Mouse (Mus musculus) limb, embryonic 12.5 days (tissue): ENCODE results near the gene Olfr161. TPM values are rescaled to one million over a fixed set of nuclear protein-coding genes. Genes with fewer than 3 reads are reported as not detected.
"Not testable (repeated sequence)": the region's sequence is repeated elsewhere in the genome, so short reads cannot be mapped to it uniquely, and the experiment has no call there.

Experiments
- ATAC-seq: fragments of 200-750 bp; cut with Nextera tagmentation; 2 replicates; pipeline ENCODE4 v1.8.0; 2017; ENCODE audit warnings: low read depth, moderate TSS enrichment; ENCODE audit not compliant: insufficient number of reproducible peaks, insufficient read depth, low FRiP score, low TSS enrichment
- H3K27ac ChIP-seq: fragments of 300-500 bp; sonication (generic); 2 replicates; pipeline ENCODE4 v1.5.1; 2016; ENCODE audit warnings: mild to moderate bottlenecking, moderate library complexity
- H3K27me3 ChIP-seq: fragments of 300-500 bp; sonication (generic); 2 replicates; pipeline ENCODE4 v1.6.1; 2016; ENCODE audit warnings: mild to moderate bottlenecking, moderate library complexity
- H3K36me3 ChIP-seq: fragments of 300-500 bp; sonication (generic); 2 replicates; pipeline ENCODE4 v1.6.1; 2016; ENCODE audit warnings: mild to moderate bottlenecking, moderate library complexity
- H3K4me1 ChIP-seq: fragments of 300-500 bp; sonication (generic); replicated peaks from 2 replicates; pipeline ENCODE4 v1.6.1; 2016
- H3K4me2 ChIP-seq: fragments of 300-500 bp; sonication (generic); 2 replicates; pipeline ENCODE4 v1.6.1; 2016; ENCODE audit warnings: mild to moderate bottlenecking, moderate library complexity
- H3K4me3 ChIP-seq: fragments of 300-500 bp; sonication (generic); replicated peaks from 2 replicates; pipeline ENCODE4 v1.5.1; 2016; ENCODE audit warnings: mild to moderate bottlenecking
- H3K9ac ChIP-seq: fragments of 300-500 bp; sonication (generic); replicated peaks from 2 replicates; pipeline ENCODE4 v1.6.1; 2016; ENCODE audit warnings: mild to moderate bottlenecking, moderate library complexity
- H3K9me3 ChIP-seq: fragments of 300-500 bp; sonication (generic); 2 replicates; pipeline ENCODE4 v1.6.1; 2016; ENCODE audit warnings: mild to moderate bottlenecking, moderate library complexity
- WGBS: fragments of 180-500 bp; shearing (Covaris S2); methylation state at CpG from one replicate; pipeline ENCODE4 v1.1.7; 2016; 5-methylcytosine and 5-hydroxymethylcytosine counted together
- polyA plus RNA-seq: library from polyadenylated mRNA; unstranded; fragments of >200 nt; fragmentation: Nextera tagmentation; extraction: Ambion mirVana; gene quantifications from 2 replicates; pipeline ENCODE4 v1.2.1, GENCODE M21; 2016

The Olfr161 gene
- not detected in 2 replicates for polyA plus RNA-seq

DNA sequence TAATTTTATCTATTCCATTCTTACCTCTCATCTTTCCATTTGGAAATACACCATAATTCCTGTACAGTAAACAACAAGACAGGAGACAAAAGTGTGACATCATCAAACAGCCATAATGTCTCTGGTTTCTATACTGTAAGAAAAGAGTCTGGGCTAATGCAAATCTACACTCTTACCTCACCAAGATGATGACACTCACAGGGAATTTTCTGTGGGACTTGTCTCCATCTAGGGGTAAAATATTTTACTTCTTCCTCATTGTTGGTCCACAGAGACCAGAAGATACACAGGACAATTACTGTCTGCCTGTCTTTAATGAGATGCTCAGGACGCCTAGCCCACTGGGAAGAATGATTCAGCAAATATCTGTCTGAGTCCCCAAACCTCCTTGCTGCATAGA, at the start of gene Olfr161:
Gene Olfr161, plus strand, starts transcription at position 352 of the 400 bp plus-strand sequence.
- H3K4me1 ChIP-seq = no peaks in the 10 kb centered on the region
- H3K4me3 ChIP-seq = no peak within 1 kb of the TSS
- whole genome bisulfite sequencing = 83% methylated on average over 1 of the region's 1 CpGs
- no peaks in the 10 kb centered on the region for H3K36me3 ChIP-seq
- H3K9ac ChIP-seq = no peak within 1 kb of the TSS
- no peak for ATAC-seq
- no peak within 1 kb of the TSS for H3K4me2 ChIP-seq
- no peak within 1 kb of the TSS for H3K27ac ChIP-seq
- peaks cover 18% of the 10 kb centered on the region for H3K9me3 ChIP-seq
- H3K27me3 ChIP-seq = no peaks in the 10 kb centered on the region

DNA sequence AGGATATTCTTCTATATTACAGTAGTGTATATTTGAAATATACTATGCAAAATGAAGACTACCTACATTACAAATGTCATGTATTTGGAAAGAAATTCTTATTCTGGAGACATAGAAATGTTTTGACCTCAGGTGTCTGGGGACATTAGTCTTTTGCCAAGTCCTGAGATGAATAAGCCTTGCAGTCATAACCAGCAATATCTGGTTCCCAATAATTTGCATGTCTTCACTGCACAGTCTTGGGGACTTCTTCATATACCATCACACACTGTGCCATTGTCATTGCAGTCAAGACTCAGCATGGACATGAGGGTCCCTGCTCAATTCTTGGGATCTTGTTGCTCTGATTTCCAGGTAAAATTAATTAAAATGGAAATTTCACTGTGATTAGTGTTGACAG, 27.3 kb upstream of the Olfr161 start:
- peaks cover 9% of the 10 kb centered on the region; the same call in 1 of the 2 replicates for H3K9me3 ChIP-seq
- H3K4me3 ChIP-seq = no peak overlapping the region
- H3K27ac ChIP-seq = no peak overlapping the region

DNA sequence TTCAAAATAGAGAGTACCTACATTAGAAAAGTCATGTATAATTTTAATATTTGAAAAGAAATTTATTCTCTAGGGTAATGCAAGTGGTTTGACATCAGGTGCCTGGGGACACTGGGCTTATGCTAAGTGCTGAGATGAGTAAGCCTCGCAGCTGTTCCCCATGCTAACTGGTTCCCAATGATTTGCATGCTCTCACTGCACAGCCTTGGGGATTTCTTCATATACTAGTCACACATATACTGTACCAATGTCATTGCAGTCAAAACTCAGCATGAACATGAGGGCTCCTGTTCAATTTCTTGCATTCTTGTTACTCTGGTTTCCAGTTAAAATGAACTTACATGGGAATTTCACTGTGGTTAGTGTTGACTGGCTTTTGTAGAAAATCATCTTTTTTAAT, 13.2 kb upstream of the Olfr161 start:
- H3K4me2 ChIP-seq, ATAC-seq, H3K27ac ChIP-seq, H3K36me3 ChIP-seq, H3K4me1 ChIP-seq, H3K4me3 ChIP-seq, H3K27me3 ChIP-seq, H3K9ac ChIP-seq: not testable (repeated sequence)
- H3K9me3 ChIP-seq = peaks cover 10% of the 10 kb centered on the region
- 79% methylated on average over 1 of the region's 1 CpGs for WGBS

More for the DNA sequence above, 27.3 kb upstream of the Olfr161 start:
- no peak overlapping the region for H3K4me2 ChIP-seq
- no peak overlapping the region for H3K9ac ChIP-seq
- no peak for ATAC-seq
- H3K36me3 ChIP-seq = no peaks in the 10 kb centered on the region
- no peaks in the 10 kb centered on the region for H3K27me3 ChIP-seq
- no peaks in the 10 kb centered on the region for H3K4me1 ChIP-seq

GRCm38 (mm10) chr16:3578227-3578848, 12.5 kb upstream of the Olfr161 start:
- ATAC-seq, H3K4me1 ChIP-seq, H3K9ac ChIP-seq: not testable (repeated sequence)

GRCm38 (mm10) chr16:3631376-3631775, 40.5 kb downstream of the Olfr161 start:
- H3K9ac ChIP-seq, H3K4me1 ChIP-seq, ATAC-seq, H3K36me3 ChIP-seq, H3K4me2 ChIP-seq, H3K27me3 ChIP-seq, H3K4me3 ChIP-seq, H3K27ac ChIP-seq: not testable (repeated sequence)
- peaks cover 21% of the 10 kb centered on the region for H3K9me3 ChIP-seq
- WGBS = 87% methylated on average over 5 of the region's 5 CpGs

More at GRCm38 (mm10) chr16:3578227-3578848, 12.5 kb upstream of the Olfr161 start:
- H3K36me3 ChIP-seq, H3K27me3 ChIP-seq, H3K4me2 ChIP-seq, H3K4me3 ChIP-seq, H3K27ac ChIP-seq: not testable (repeated sequence)
- 81% methylated on average over 1 of the region's 1 CpGs for WGBS
- H3K9me3 ChIP-seq = peaks cover 16% of the 10 kb centered on the region

DNA sequence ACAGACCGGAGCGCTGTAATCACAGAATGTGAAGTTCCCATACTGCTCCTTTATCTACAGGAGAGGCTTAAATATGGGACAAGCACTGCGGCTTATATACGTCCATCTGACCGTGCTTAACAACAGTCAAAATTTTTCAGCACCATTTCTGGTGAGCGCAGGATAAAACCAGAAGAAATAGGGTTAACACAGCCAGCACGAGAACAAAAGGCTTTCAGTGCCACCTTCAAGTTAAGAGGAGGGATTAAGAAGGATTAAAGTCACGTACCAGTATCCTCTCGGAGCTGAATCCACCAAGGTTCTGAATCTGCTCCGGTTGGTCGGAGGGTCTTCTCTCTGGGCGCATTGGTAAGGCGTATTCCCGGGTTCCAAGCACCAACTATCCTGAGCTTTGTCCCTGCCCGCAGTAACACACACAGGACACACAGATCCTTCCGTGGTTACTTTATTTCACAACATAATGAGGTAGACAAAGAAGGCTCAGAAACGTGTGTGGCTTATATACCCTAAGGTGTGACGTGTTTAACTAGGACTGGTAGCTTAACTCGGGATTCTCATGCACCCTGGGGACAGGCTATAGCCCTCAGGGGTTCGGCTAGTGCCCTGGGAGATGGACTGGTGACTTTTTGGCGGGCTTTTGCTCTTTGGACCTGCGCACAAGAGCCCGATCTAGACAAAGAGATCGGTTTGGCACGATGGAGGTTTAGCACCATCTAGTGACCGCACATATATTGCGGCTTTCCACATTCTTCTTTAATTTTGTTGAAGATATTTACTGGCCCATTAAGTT, 41.9 kb downstream of the Olfr161 start:
- H3K27me3 ChIP-seq, H3K36me3 ChIP-seq, H3K4me1 ChIP-seq: not testable (repeated sequence)
- H3K4me3 ChIP-seq = peak overlapping the region; percentile 29
- ATAC-seq = peak; percentile 83
- peak overlapping the region; percentile 45 for H3K4me2 ChIP-seq
- peak overlapping the region; percentile 45 for H3K9ac ChIP-seq
- H3K27ac ChIP-seq = 0 out of 2 replicates have a peak overlapping the region, but pooled peaks have one; percentile 45
- WGBS = 44% methylated on average over 27 of the region's 27 CpGs
- H3K9me3 ChIP-seq = peaks cover 12% of the 10 kb centered on the region

Other genes starting within 250 kb of the Olfr161 start
- gene Mefv, start 127.1 kb downstream of the Olfr161 start, polyA plus RNA-seq = not detected in 2 replicates
- gene Zfp263, start 153.1 kb downstream of the Olfr161 start, polyA plus RNA-seq = 51.7 and 60.2 TPM in 2 replicates
- gene Olfr15, start 239.8 kb downstream of the Olfr161 start, polyA plus RNA-seq = not detected in 2 replicates